Mouse (Mus musculus): ENCODE measurements around the gene Fez1. TPM values are rescaled to one million over a fixed set of nuclear protein-coding genes. Genes with fewer than 3 reads are reported as not detected.

Fez1 gene
- polyA plus RNA-seq, 1 experiment from 2014 or later, result 21.9 TPM

DNA sequence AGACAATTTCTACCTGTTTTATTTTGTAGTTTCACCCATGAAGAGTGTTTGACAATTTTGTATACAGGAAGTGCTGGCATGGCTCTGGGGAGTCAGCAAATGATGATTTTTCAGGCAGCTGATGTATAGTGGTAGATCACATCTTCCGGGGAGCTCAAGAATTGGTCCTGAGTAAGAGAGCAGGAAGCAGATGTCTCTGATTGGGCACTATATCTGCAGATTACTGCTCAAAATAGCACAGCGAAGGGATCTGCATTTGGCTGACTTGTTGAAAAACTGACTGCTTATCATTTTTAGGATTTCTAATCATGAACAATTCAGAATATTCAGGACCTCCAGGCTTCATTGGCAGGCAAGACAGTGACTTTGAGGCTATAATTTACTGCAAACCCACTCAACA lies 30.5 kb downstream of the Fez1 start:
- H3K4me1 ChIP-seq (replicated peaks; ENCODE audit: control insufficient read depth, insufficient read depth, low read length), result no peaks in the 10 kb centered on the region
- no peak overlapping the region for H3K27ac ChIP-seq (ENCODE audit: low read depth)
- no peak overlapping the region for H3K4me2 ChIP-seq (ENCODE audit: low read length)
- no peaks in the 10 kb centered on the region for H3K36me3 ChIP-seq (ENCODE audit: control insufficient read depth, insufficient read depth, low read length)
- no peak for DNase-seq (ENCODE audit: low spot score)
- no peaks in the 10 kb centered on the region for H3K27me3 ChIP-seq (replicated peaks; ENCODE audit: control insufficient read depth, insufficient read depth, low read length)
- no peak overlapping the region for H3K9ac ChIP-seq (ENCODE audit: low read length)
- no peak overlapping the region for H3K4me3 ChIP-seq (ENCODE audit: low read depth, low read length)
- 70% methylated on average over 2 of the region's 2 CpGs for WGBS
- no peak for ATAC-seq (replicated peaks; ENCODE audit: low FRiP score, low TSS enrichment, low read depth)
- H3K9me3 ChIP-seq (ENCODE audit: control insufficient read depth, low read length), result no peaks in the 10 kb centered on the region

DNA sequence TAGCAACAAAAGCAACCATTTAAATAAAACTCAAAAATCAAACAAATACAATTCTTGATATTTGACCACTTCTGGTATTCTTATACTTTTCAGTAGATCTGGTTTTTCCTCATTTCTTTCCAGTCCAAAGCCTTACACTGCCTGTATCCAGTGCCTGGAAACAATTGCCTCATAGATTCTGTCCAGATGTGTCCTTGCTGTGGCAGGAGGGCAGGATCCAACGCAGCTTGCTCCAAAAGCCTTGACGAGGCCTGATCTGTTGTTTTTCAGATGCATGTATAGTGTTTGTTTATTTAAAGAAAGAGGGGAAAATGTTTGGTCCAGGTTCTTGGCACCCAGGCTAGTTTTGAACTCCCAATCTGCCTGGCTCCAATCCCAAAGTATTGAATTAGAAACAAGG lies 34.7 kb downstream of the Fez1 start:
- H3K27ac ChIP-seq (ENCODE audit: low read depth), result no peak overlapping the region
- H3K4me3 ChIP-seq (ENCODE audit: low read depth, low read length), result no peak overlapping the region
- no peaks in the 10 kb centered on the region for H3K9me3 ChIP-seq (ENCODE audit: control insufficient read depth, low read length)
- no peaks in the 10 kb centered on the region for H3K4me1 ChIP-seq (replicated peaks; ENCODE audit: control insufficient read depth, insufficient read depth, low read length)
- no peaks in the 10 kb centered on the region for H3K27me3 ChIP-seq (replicated peaks; ENCODE audit: control insufficient read depth, insufficient read depth, low read length)
- no peak overlapping the region for H3K4me2 ChIP-seq (ENCODE audit: low read length)
- DNase-seq (ENCODE audit: low spot score) (no peak), ATAC-seq (replicated peaks; ENCODE audit: low FRiP score, low TSS enrichment, low read depth) (no peak)
- no peaks in the 10 kb centered on the region for H3K36me3 ChIP-seq (ENCODE audit: control insufficient read depth, insufficient read depth, low read length)
- 52% methylated on average over 2 of the region's 2 CpGs for WGBS
- H3K9ac ChIP-seq (ENCODE audit: low read length), result no peak overlapping the region

DNA sequence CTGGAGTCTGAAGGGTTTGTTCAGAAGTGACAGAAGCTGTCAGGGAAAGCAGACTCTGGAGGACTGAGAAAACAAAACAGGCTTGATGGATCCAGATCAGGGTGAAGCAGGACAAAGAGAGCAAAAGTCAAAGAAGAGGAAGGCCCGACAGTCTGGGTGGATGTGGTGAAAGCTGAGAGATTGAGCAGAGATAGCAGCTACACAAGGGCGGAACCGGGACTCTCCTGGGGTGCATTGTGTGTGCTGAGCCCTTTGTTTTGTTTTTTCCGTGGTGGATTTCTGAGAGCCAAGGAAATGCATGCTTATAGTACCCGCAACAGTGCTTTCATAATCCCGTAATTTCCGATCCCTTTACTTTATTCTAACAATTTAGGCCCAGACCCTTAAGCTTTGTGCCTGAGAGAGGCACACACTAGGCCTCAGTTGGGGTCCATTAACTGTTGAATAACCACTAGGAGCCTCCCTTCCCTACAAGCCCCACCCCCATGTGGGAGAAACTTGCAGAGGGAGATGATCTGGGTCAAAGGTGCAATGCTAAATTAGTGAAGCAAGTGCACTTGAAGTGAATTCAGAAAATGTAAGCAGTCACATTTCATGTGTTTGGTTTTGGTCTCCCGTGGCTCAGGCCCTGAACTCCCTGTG lies 35.9 kb downstream of the Fez1 start:
- H3K9ac ChIP-seq (ENCODE audit: low read length), result no peak overlapping the region
- no peak overlapping the region for H3K4me3 ChIP-seq (ENCODE audit: low read depth, low read length)
- ATAC-seq (replicated peaks; ENCODE audit: low FRiP score, low TSS enrichment, low read depth) (no peak), DNase-seq (ENCODE audit: low spot score) (no peak)
- 49% methylated on average over 8 of the region's 8 CpGs for WGBS
- no peaks in the 10 kb centered on the region for H3K36me3 ChIP-seq (ENCODE audit: control insufficient read depth, insufficient read depth, low read length)
- H3K4me1 ChIP-seq (replicated peaks; ENCODE audit: control insufficient read depth, insufficient read depth, low read length), result no peaks in the 10 kb centered on the region
- no peak overlapping the region for H3K27ac ChIP-seq (ENCODE audit: low read depth)
- H3K27me3 ChIP-seq (replicated peaks; ENCODE audit: control insufficient read depth, insufficient read depth, low read length), result no peaks in the 10 kb centered on the region
- H3K4me2 ChIP-seq (ENCODE audit: low read length), result no peak overlapping the region
- H3K9me3 ChIP-seq (ENCODE audit: control insufficient read depth, low read length), result no peaks in the 10 kb centered on the region

DNA sequence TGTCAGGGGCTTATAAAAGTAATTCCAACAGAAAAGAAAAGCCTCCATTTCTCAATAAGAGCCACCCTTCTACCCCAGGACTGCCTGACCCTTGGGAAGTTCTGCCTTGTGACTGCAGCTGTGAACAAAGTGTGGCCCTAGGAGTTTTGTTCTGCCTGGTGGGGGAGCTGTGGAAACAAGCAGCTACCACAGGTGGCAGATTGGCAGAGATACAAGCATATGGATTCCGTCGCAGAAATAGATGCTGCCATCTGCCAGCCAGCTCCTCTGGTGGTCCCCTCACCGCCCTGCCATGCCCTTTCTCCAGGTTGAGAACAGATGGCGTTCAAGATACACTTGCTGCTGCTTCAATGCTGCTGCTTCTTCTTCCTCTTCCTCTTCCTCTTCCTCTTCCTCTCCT lies 37.0 kb downstream of the Fez1 start:
- DNase-seq (ENCODE audit: low spot score) (no peak), ATAC-seq (replicated peaks; ENCODE audit: low FRiP score, low TSS enrichment, low read depth) (no peak)
- Histone ChIP-seq H3K27ac (ENCODE audit: low read depth) (no peak overlapping the region), H3K4me1 (replicated peaks; ENCODE audit: control insufficient read depth, insufficient read depth, low read length) (no peaks in the 10 kb centered on the region), H3K27me3 (replicated peaks; ENCODE audit: control insufficient read depth, insufficient read depth, low read length) (no peaks in the 10 kb centered on the region), H3K9me3 (ENCODE audit: control insufficient read depth, low read length) (no peaks in the 10 kb centered on the region), H3K4me3 (ENCODE audit: low read depth, low read length) (no peak overlapping the region), H3K9ac (ENCODE audit: low read length) (no peak overlapping the region), H3K4me2 (ENCODE audit: low read length) (no peak overlapping the region), H3K36me3 (ENCODE audit: control insufficient read depth, insufficient read depth, low read length) (no peaks in the 10 kb centered on the region)
- WGBS, result 46% methylated on average over 4 of the region's 4 CpGs

DNA sequence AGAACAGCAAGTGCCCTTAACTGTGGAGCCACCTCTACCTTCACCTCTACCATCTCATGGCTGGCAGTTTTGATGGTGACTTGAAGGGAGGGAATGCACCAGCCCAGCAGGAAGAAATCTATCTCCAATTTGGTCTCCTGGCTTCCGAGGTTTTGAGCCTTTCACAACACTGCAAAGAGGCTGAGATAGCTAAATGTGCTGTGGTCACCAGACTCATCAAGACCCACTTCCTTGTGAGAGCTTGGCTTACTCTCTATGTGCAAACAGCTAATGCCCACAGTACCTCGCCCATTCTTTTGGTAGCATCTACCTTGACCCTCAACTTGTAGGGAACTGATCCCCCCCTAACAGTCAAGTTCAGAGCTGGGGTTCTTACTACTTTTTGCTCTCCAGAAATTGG lies 40.9 kb downstream of the Fez1 start:
- Histone ChIP-seq H3K4me2 (ENCODE audit: low read length) (no peak overlapping the region), H3K27ac (ENCODE audit: low read depth) (no peak overlapping the region), H3K27me3 (replicated peaks; ENCODE audit: control insufficient read depth, insufficient read depth, low read length) (no peaks in the 10 kb centered on the region), H3K36me3 (ENCODE audit: control insufficient read depth, insufficient read depth, low read length) (no peaks in the 10 kb centered on the region), H3K4me1 (replicated peaks; ENCODE audit: control insufficient read depth, insufficient read depth, low read length) (no peaks in the 10 kb centered on the region), H3K9me3 (ENCODE audit: control insufficient read depth, low read length) (no peaks in the 10 kb centered on the region), H3K9ac (ENCODE audit: low read length) (no peak overlapping the region), H3K4me3 (ENCODE audit: low read depth, low read length) (no peak overlapping the region)
- DNase-seq (ENCODE audit: low spot score), result no peak
- no peak for ATAC-seq (replicated peaks; ENCODE audit: low FRiP score, low TSS enrichment, low read depth)
- WGBS, result 86% methylated on average over 2 of the region's 2 CpGs

DNA sequence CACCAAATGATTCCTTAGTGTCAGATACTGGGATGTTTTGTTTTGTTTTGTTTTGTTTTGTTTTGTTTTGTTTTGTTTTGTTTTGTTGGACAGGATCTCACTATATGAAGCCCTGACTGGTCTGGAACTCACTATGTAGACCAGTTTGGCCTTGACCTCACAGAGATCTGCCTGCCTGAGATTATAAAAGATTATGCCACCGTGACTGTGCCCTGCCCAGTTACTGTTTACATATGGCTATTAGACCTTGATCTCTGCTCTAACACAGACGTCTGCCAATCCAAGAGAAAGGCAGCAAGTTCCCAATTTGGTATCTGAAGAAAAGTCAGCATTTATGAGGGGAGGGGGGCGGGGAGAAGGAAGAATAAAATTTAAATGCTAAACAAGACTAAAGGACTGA lies 42.0 kb downstream of the Fez1 start:
- no peaks in the 10 kb centered on the region for H3K9me3 ChIP-seq (ENCODE audit: control insufficient read depth, low read length)
- H3K9ac ChIP-seq (ENCODE audit: low read length), result no peak overlapping the region
- 0 out of 2 replicates have a peak, but pooled peaks have one; percentile 53 for ATAC-seq (replicated peaks; ENCODE audit: low FRiP score, low TSS enrichment, low read depth)
- H3K36me3 ChIP-seq (ENCODE audit: control insufficient read depth, insufficient read depth, low read length), result no peaks in the 10 kb centered on the region
- 42% methylated on average over 3 of the region's 3 CpGs for WGBS
- no peak for DNase-seq (ENCODE audit: low spot score)
- no peak overlapping the region for H3K4me2 ChIP-seq (ENCODE audit: low read length)
- no peaks in the 10 kb centered on the region for H3K4me1 ChIP-seq (replicated peaks; ENCODE audit: control insufficient read depth, insufficient read depth, low read length)
- no peaks in the 10 kb centered on the region for H3K27me3 ChIP-seq (replicated peaks; ENCODE audit: control insufficient read depth, insufficient read depth, low read length)
- no peak overlapping the region for H3K27ac ChIP-seq (ENCODE audit: low read depth)
- H3K4me3 ChIP-seq (ENCODE audit: low read depth, low read length), result no peak overlapping the region

DNA sequence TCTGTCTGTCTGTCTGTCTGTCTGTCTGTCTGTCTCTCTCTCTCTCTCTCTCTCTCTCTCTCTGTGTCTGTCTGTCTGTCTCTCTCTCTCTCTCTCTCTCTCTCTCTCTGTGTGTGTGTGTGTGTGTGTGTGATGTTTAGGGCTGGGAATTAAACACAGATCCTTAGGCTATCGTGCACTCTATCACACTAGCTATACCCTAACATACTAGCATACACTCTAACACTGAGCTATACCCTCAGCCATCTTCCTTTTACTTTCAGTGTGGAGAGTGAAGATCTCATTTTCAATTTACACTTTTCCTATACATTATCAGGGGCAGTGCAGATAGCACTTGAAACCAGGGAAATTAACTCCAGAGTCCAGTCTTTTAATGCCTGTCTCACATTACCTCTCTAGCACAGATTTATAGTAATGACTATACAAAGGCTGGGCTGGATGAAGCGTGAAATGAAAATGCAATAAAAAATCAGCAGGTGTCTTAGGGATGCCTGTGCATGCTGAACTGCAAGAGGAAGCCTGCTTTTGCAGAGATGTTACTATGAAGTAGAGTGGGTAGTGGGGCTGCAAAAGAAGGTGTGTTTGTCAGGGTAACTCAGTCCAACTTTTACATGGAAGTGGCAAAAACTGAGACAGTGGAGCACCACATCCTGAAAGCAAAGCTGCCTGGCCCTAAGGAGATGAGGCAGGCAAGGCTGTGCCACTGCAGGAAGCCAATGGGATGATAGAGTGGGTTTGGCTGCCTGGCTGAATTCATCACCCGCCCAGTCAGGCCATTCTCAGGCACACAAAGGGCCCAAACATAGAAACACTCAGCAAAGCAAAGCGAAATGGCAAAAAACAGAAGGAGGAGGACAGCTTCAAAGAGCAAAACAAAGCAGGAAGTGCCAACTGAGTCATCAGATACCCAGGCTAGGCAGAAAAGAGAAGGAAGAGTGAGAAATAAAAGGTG lies 43.5 kb downstream of the Fez1 start:
- DNase-seq (ENCODE audit: low spot score) (no peak), ATAC-seq (replicated peaks; ENCODE audit: low FRiP score, low TSS enrichment, low read depth) (no peak)
- H3K27ac ChIP-seq (ENCODE audit: low read depth), result no peak overlapping the region
- H3K4me1 ChIP-seq (replicated peaks; ENCODE audit: control insufficient read depth, insufficient read depth, low read length), result no peaks in the 10 kb centered on the region
- H3K9me3 ChIP-seq (ENCODE audit: control insufficient read depth, low read length), result no peaks in the 10 kb centered on the region
- no peaks in the 10 kb centered on the region for H3K36me3 ChIP-seq (ENCODE audit: control insufficient read depth, insufficient read depth, low read length)
- no peak overlapping the region for H3K9ac ChIP-seq (ENCODE audit: low read length)
- no peak overlapping the region for H3K4me3 ChIP-seq (ENCODE audit: low read depth, low read length)
- no peak overlapping the region for H3K4me2 ChIP-seq (ENCODE audit: low read length)
- no peaks in the 10 kb centered on the region for H3K27me3 ChIP-seq (replicated peaks; ENCODE audit: control insufficient read depth, insufficient read depth, low read length)
- WGBS, result 63% methylated on average over 4 of the region's 4 CpGs

DNA sequence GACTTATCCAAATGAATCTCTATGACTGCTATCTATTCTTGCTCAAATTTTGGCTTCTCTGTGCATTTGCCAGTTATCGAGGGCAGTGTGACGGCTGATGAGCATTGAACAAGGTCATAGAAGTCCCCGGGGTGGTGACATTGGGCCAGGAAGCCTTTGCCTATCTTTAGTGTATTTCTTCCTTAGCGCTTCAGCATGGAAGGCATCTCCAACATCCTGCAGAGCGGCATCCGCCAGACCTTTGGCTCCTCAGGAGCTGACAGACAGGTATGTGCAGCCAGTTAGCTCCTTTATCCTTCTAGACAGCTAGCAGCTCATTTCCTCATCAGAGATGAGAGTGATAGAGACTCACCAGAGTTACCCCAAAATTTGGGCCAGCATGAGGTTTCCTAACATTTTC lies 47.0 kb downstream of the Fez1 start:
- Histone ChIP-seq H3K4me1 (replicated peaks; ENCODE audit: control insufficient read depth, insufficient read depth, low read length) (no peaks in the 10 kb centered on the region), H3K9me3 (ENCODE audit: control insufficient read depth, low read length) (no peaks in the 10 kb centered on the region), H3K36me3 (ENCODE audit: control insufficient read depth, insufficient read depth, low read length) (no peaks in the 10 kb centered on the region), H3K27ac (ENCODE audit: low read depth) (no peak overlapping the region), H3K4me2 (ENCODE audit: low read length) (no peak overlapping the region), H3K27me3 (replicated peaks; ENCODE audit: control insufficient read depth, insufficient read depth, low read length) (no peaks in the 10 kb centered on the region), H3K4me3 (ENCODE audit: low read depth, low read length) (no peak overlapping the region), H3K9ac (ENCODE audit: low read length) (no peak overlapping the region)
- no peak for ATAC-seq (replicated peaks; ENCODE audit: low FRiP score, low TSS enrichment, low read depth)
- 91% methylated on average over 6 of the region's 6 CpGs for WGBS
- DNase-seq (ENCODE audit: low spot score), result no peak
